Mouse (Mus musculus): ENCODE results near the gene Fth1.

DNA sequence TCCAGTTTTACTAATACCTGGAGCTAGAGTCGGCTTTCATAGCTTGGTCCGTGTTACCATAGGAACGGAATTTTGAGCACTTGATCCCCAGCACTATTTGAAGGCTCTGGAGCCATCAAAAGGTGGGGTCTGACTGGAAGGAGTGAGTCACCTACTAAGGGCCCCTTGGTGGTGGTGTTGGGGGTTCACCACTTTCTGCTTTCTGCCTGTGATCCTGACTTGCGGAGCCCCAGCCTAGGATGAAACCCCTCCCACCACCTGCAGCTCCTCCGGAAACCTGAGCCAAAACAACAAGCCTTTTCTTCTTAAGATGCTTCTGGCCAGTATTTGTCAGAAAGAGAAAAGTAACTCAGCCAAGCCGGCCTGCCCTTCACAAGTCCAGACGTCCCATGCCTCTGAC lies 40.6 kb upstream of the Fth1 start:
- TF ChIP-seq ZKSCAN1 (IDR thresholded peaks at IDR 0.05; ENCODE audit: borderline replicate concordance, low read depth, low read length) (no peak), GABPA (IDR thresholded peaks at IDR 0.05; ENCODE audit: insufficient replicate concordance, low read depth, low read length) (no peak), SMC3 (IDR thresholded peaks at IDR 0.05; ENCODE audit: low read depth, low read length) (no peak), POLR2AphosphoS2 (IDR thresholded peaks at IDR 0.05; ENCODE audit: low read depth, low read length) (no peak)

Measured in CH12.LX (cell line).